In genomic region chr7:131958705-131959104, GRCm38 (mm10) we compare ENCODE assay signal across 30 mouse cellular contexts. TPM values are rescaled to one million over a fixed set of nuclear protein-coding genes. Genes with fewer than 3 reads are reported as not detected.
DNase-seq lines count a peak whose midpoint lies in the region; ATAC-seq and TF ChIP-seq lines count a peak whose summit lies in the region.
"Had no signal": no experiment of that assay in that cellular context is flagged by ENCODE, and none has a peak within 500 bp of the region (broad histone marks: within the 10 kb centered on the region; RNA-seq: fewer than 3 reads in every experiment).

No protein-coding gene starts in this region.

- TF ChIP-seq CTCF in left cerebral cortex, adult 2 months (IDR thresholded peaks at IDR 0.05) = no peak

- DNase-seq in frontal cortex, adult 2 months (ENCODE audit: extremely low spot score in 1 of 2, low spot score in 1 of 2) = no peak
- no peak for DNase-seq in left cerebral cortex, adult 2 months (ENCODE audit: extremely low spot score in 1 of 2, low spot score in 2 of 2)
- DNase-seq in left cerebral cortex, postnatal 10 days (ENCODE audit: extremely low spot score in 1 of 2, low spot score in 2 of 2) = no peak
- DNase-seq in brain, adult 2 months (ENCODE audit: low read depth, low spot score) = peak; percentile 56
- DNase-seq: adrenal gland, adult 8-10 months; adrenal gland, postnatal 14 days; adrenal gland, postnatal 36 days; B cell, adult 2 months; cerebellum, adult 11 months; cerebellum, adult 18-20 months; cerebellum, adult 8-10 months; cerebellum, adult 9-11 months; cerebellum, postnatal 14 days; cerebellum, postnatal 36 days; embryo, embryonic 11 days had no signal

- peak overlapping the region; percentile 32; the same call in 1 of the 2 replicates for H3K27ac ChIP-seq in left cerebral cortex, adult 2 months
- H3K27ac ChIP-seq: embryonic facial prominence, embryonic 13.5 days; embryonic facial prominence, embryonic 15.5 days; forebrain, embryonic 10.5 days; forebrain, embryonic 12.5 days had no signal

- H3K4me3 ChIP-seq in left cerebral cortex, adult 2 months = no peak overlapping the region
- H3K4me3 ChIP-seq: embryonic facial prominence, embryonic 13.5 days; embryonic facial prominence, embryonic 15.5 days; erythroblast, embryonic 14.5 days; forebrain, embryonic 10.5 days; forebrain, embryonic 12.5 days had no signal

- ATAC-seq in frontal cortex, adult (ENCODE audit: low TSS enrichment) = peak; percentile 74; the same call in 1 of the 2 replicates
- ATAC-seq: activated CD4-positive, CD25-positive, alpha-beta regulatory T cell, adult 4 months; CD4-positive, CD25-positive, alpha-beta regulatory T cell, adult 4 months; forebrain, embryonic 14.5 days; forebrain, embryonic 16.5 days; Patski had no signal

- intact Hi-C loops in left cerebral cortex, adult 2 months (cut with DNase I) = no loop called here
- intact Hi-C loops in left cerebral cortex, postnatal 10 days (cut with DNase I) = no loop called here

RNA-seq across cellular contexts. Expression of gene Gpr26, which starts 7.6 kb away (rescaled TPM):
- 38.9 and 49.3 TPM in 2 replicates for polyA plus RNA-seq in frontal cortex, adult 2 months (2012; rRNA removed)
- total RNA-seq in left cerebral cortex, adult 2 months (2021) = 100 to 1,000 TPM; 127 to 134 TPM
- 100 to 1,000 TPM in 1 of 2 experiments, 10 to 100 TPM in 1; 95.6 to 107 TPM for total RNA-seq in left cerebral cortex, postnatal 10 days (2021)
- total RNA-seq: adrenal gland, adult 18-20 months; adrenal gland, postnatal 14 days; adrenal gland, postnatal 36 days; CH12.LX; common myeloid progenitor, adult 5-6 weeks had no signal
- polyA plus RNA-seq: activated CD4-positive, CD25-positive, alpha-beta regulatory T cell, adult 4 months; CD4-positive, CD25-positive, alpha-beta regulatory T cell, adult 4 months; embryonic facial prominence, embryonic 15.5 days; erythroblast, embryonic 14.5 days; G1E; Patski had no signal
